Mouse (Mus musculus): ENCODE measurements around the gene Susd1. TPM values are rescaled to one million over a fixed set of nuclear protein-coding genes. Genes with fewer than 3 reads are reported as not detected.

The Susd1 gene
- total and polyA plus RNA-seq, 3 experiments: 49.0 to 180 (median 67.6) TPM

DNA sequence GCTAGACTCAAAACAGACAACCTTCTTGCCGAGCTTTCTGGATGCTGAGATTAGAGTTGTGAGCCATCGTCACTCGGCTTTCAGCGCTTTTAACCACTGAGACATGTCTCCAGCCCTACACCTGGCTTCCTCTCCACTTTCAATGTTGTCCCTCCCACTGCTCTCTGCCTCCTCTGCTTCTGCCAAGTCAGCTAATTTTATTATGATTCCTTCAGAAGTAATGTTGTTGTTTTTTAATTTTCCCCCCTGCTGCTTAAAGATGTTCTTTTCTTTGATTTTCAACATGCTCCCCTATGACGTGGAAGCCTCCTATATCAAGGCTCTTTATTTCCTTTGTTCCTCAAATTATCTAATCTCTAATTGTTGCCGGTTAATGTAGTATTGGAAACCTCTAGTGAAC, 26.2 kb upstream of the Susd1 start:
- H3K27me3 ChIP-seq (ENCODE audit: control insufficient read depth in 1 of 2, insufficient read depth in 2 of 2, low read length in 2 of 2): no peaks in the 10 kb centered on the region
- H3K4me3 ChIP-seq (ENCODE audit: control insufficient read depth in 1 of 2, insufficient read depth in 1 of 2, low read depth in 2 of 2, low read length in 2 of 2): no peak overlapping the region
- no peaks in the 10 kb centered on the region for H3K9me3 ChIP-seq (replicated peaks; ENCODE audit: insufficient read depth, low read length)
- H3K36me3 ChIP-seq (ENCODE audit: control insufficient read depth in 1 of 2, insufficient read depth in 2 of 2, low read length in 2 of 2): peaks cover 0 to 20% of the 10 kb centered on the region in 2 experiments; a peak in 2 of 4 replicates
- no peak overlapping the region for H3K9ac ChIP-seq (ENCODE audit: control insufficient read depth, low read depth, low read length, poor library complexity, severe bottlenecking)
- H3K4me1 ChIP-seq (ENCODE audit: control insufficient read depth in 1 of 2, insufficient read depth in 2 of 2, low read length in 2 of 2): peaks cover 4 to 7% of the 10 kb centered on the region in 2 experiments
- no peak overlapping the region for H3K27ac ChIP-seq (ENCODE audit: control insufficient read depth, low read depth, low read length)
- no peak for TF ChIP-seq EP300 (IDR thresholded peaks at IDR 0.05; ENCODE audit: low read depth in 1 of 2, low read length in 2 of 2)
- no peak for TF ChIP-seq E2F4 (IDR thresholded peaks at IDR 0.05; ENCODE audit: borderline replicate concordance, low read depth, low read length)
- TF ChIP-seq MYC (IDR thresholded peaks at IDR 0.05; ENCODE audit: low read depth, low read length): no peak
- peak; percentile 78 for TF ChIP-seq MAFK (IDR thresholded peaks at IDR 0.05; ENCODE audit: borderline replicate concordance, low read depth, low read length)
- DNase-seq (ENCODE audit: low read depth, low spot score): no peak
- no peaks in the 10 kb centered on the region for H3K79me2 ChIP-seq (ENCODE audit: control insufficient read depth, insufficient read depth, low read length, poor library complexity)

DNA sequence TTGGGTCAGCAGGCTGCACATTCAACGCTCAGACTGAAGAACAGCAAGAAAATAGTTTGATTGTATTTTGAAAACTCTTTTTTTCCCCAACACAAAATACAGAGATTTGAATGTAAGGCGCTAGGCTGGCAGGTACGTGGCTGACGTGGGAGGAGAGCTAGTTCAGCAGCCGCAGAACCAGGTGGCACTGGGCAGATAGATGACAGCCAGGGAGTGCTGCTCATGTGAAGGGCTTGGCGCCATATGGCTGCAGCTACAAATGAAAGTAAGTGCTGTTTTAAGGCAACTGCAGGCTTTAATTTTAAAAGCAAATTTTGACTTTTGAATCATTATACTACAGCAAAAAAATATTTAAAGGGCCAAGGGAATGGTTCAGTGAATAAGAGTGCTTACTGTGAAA, 24.1 kb upstream of the Susd1 start:
- H3K27ac ChIP-seq (ENCODE audit: control insufficient read depth, low read depth, low read length): no peak overlapping the region
- H3K9me3 ChIP-seq (replicated peaks; ENCODE audit: insufficient read depth, low read length): no peaks in the 10 kb centered on the region
- H3K36me3 ChIP-seq (ENCODE audit: control insufficient read depth in 1 of 2, insufficient read depth in 2 of 2, low read length in 2 of 2): peaks cover 0 to 17% of the 10 kb centered on the region in 2 experiments; a peak in 2 of 4 replicates
- no peak for DNase-seq (ENCODE audit: low read depth, low spot score)
- no peak overlapping the region for H3K9ac ChIP-seq (ENCODE audit: control insufficient read depth, low read depth, low read length, poor library complexity, severe bottlenecking)
- no peak overlapping the region for H3K4me3 ChIP-seq (ENCODE audit: control insufficient read depth in 1 of 2, insufficient read depth in 1 of 2, low read depth in 2 of 2, low read length in 2 of 2)
- no peak for TF ChIP-seq JUND (IDR thresholded peaks at IDR 0.05; ENCODE audit: low read depth, low read length)
- no peak for TF ChIP-seq SIN3A (IDR thresholded peaks at IDR 0.05; ENCODE audit: low read length)
- no peak for TF ChIP-seq POLR2AphosphoS2 (IDR thresholded peaks at IDR 0.05; ENCODE audit: low read length)
- no peak for TF ChIP-seq MAFK (IDR thresholded peaks at IDR 0.05; ENCODE audit: borderline replicate concordance, low read depth, low read length)
- TF ChIP-seq ETS1 (IDR thresholded peaks at IDR 0.05; ENCODE audit: low read depth, low read length): no peak
- no peak for TF ChIP-seq TCF12 (IDR thresholded peaks at IDR 0.05; ENCODE audit: low read depth, low read length)
- TF ChIP-seq RAD21 (IDR thresholded peaks at IDR 0.05; ENCODE audit: low read depth, low read length): no peak
- TF ChIP-seq SMC3 (IDR thresholded peaks at IDR 0.05; ENCODE audit: low read depth, low read length): no peak
- no peak for TF ChIP-seq TBP (IDR thresholded peaks at IDR 0.05; ENCODE audit: low read depth, low read length)
- no peak for TF ChIP-seq USF1 (IDR thresholded peaks at IDR 0.05; ENCODE audit: low read depth, low read length)
- no peak for TF ChIP-seq ELF1 (IDR thresholded peaks at IDR 0.05; ENCODE audit: low read depth, low read length)
- TF ChIP-seq UBTF (IDR thresholded peaks at IDR 0.05; ENCODE audit: borderline replicate concordance, insufficient read depth, low read depth, low read length): no peak
- TF ChIP-seq MYC (IDR thresholded peaks at IDR 0.05; ENCODE audit: low read depth, low read length): no peak
- TF ChIP-seq POLR2A (IDR thresholded peaks at IDR 0.05; ENCODE audit: control insufficient read depth in 1 of 2, insufficient read depth in 1 of 2, low read depth in 1 of 2, low read length in 2 of 2, poor library complexity in 1 of 2): no peak
- TF ChIP-seq MAZ (IDR thresholded peaks at IDR 0.05; ENCODE audit: low read depth, low read length): no peak
- TF ChIP-seq ZMIZ1 (IDR thresholded peaks at IDR 0.05; ENCODE audit: low read depth, low read length): no peak
- no peak for TF ChIP-seq HCFC1 (IDR thresholded peaks at IDR 0.05; ENCODE audit: low read depth, low read length)
- no peaks in the 10 kb centered on the region for H3K27me3 ChIP-seq (ENCODE audit: control insufficient read depth in 1 of 2, insufficient read depth in 2 of 2, low read length in 2 of 2)
- H3K4me1 ChIP-seq (ENCODE audit: control insufficient read depth in 1 of 2, insufficient read depth in 2 of 2, low read length in 2 of 2): peaks cover 4 to 7% of the 10 kb centered on the region in 2 experiments
- H3K79me2 ChIP-seq (ENCODE audit: control insufficient read depth, insufficient read depth, low read length, poor library complexity): no peaks in the 10 kb centered on the region

Measured in MEL (cell line).